Mouse (Mus musculus): ENCODE measurements around the gene Asb12.

- TF ChIP-seq CTCF (IDR thresholded peaks at IDR 0.05; ENCODE audit: low read depth) (no peak), EP300 (IDR thresholded peaks at IDR 0.05; ENCODE audit: low read depth) (no peak)
Measured at GRCm38 (mm10) chrX:95600609-95601008, 42.8 kb upstream of the Asb12 start.
